Mouse (Mus musculus) left cerebral cortex, adult 2 months (tissue): ENCODE data around the gene Astn2. TPM values are rescaled to one million over a fixed set of nuclear protein-coding genes. Genes with fewer than 3 reads are reported as not detected.

ENCODE experiments used
- DNase-seq, 2 experiments: peaks; one replicate each; pipeline ENCODE4 v3.0.0; 2021 to 2022; ENCODE audit warnings: low spot score in 2 of 2, mixed read lengths in 1 of 2; ENCODE audit errors: extremely low spot score in 1 of 2
- H3K27ac ChIP-seq: fragments of 200-600 bp; 2 replicates; pipeline ENCODE4 v1.8.1; 2022
- H3K4me3 ChIP-seq: fragments of 200-600 bp; 2 replicates; pipeline ENCODE4 v1.8.1; 2022
- CTCF ChIP-seq: fragments of 200-600 bp; IDR thresholded peaks from 2 replicates; pipeline ENCODE4 v1.8.1; 2022; ENCODE audit warnings: antibody characterized with exemption, mild to moderate bottlenecking, moderate library complexity
- intact Hi-C: fragments of 180-260 bp; cut with DNase I; formaldehyde crosslinking; loops from one replicate; pipeline ENCODE4 v1.15.1; 2025
- total RNA-seq, 2 experiments: library from RNA; stranded (reverse); gene quantifications; 2 replicates each; pipeline ENCODE4 v1.2.3; 2021

Astn2 gene
- total RNA-seq, 2 experiments from 2014 or later = 38.3 to 40.3 TPM

- DNase-seq = no peak
- TF ChIP-seq CTCF = no peak
- intact Hi-C loops = no loop called here
- no peak overlapping the region for H3K4me3 ChIP-seq
- H3K27ac ChIP-seq = no peak overlapping the region
These were observed 973.6 kb downstream of the Astn2 start for GRCm38 (mm10) chr4:65430804-65431203.

GRCm38 (mm10) chr4:65427480-65427879 is 976.9 kb downstream of the Astn2 start:
- Histone ChIP-seq H3K4me3 (no peak overlapping the region), H3K27ac (no peak overlapping the region)
- no peak for TF ChIP-seq CTCF
- DNase-seq = no peak
- intact Hi-C loops = no loop called here

GRCm38 (mm10) chr4:65426437-65426836 is 978.0 kb downstream of the Astn2 start:
- Histone ChIP-seq H3K27ac (no peak overlapping the region), H3K4me3 (no peak overlapping the region)
- no peak for TF ChIP-seq CTCF
- intact Hi-C loops = no loop called here
- no peak for DNase-seq

- TF ChIP-seq CTCF = no peak
- intact Hi-C loops = no loop called here
These were observed 981.3 kb downstream of the Astn2 start for GRCm38 (mm10) chr4:65423068-65423625.

GRCm38 (mm10) chr4:65421272-65421671 is 983.1 kb downstream of the Astn2 start:
- Histone ChIP-seq H3K27ac (no peak overlapping the region), H3K4me3 (no peak overlapping the region)
- intact Hi-C loops = no loop called here
- no peak for DNase-seq
- TF ChIP-seq CTCF = no peak

More at GRCm38 (mm10) chr4:65423068-65423625, 981.3 kb downstream of the Astn2 start:
- Histone ChIP-seq H3K4me3 (no peak overlapping the region), H3K27ac (no peak overlapping the region)
- DNase-seq = no peak

GRCm38 (mm10) chr4:65420511-65420931 is 983.9 kb downstream of the Astn2 start:
- intact Hi-C loops = no loop called here
- no peak overlapping the region for H3K27ac ChIP-seq
- no peak for TF ChIP-seq CTCF
- peak in 1 of 2 experiments; percentile 9 for DNase-seq
- no peak overlapping the region for H3K4me3 ChIP-seq

- Histone ChIP-seq H3K27ac (no peak overlapping the region), H3K4me3 (no peak overlapping the region)
- DNase-seq = no peak
- TF ChIP-seq CTCF = no peak
- intact Hi-C loops = no loop called here
These were observed 988.9 kb downstream of the Astn2 start for GRCm38 (mm10) chr4:65415507-65415906.

- DNase-seq = no peak
- no peak overlapping the region for H3K27ac ChIP-seq
- no peak for TF ChIP-seq CTCF
- no peak overlapping the region for H3K4me3 ChIP-seq
- intact Hi-C loops = no loop called here
These were observed 1001.4 kb downstream of the Astn2 start for GRCm38 (mm10) chr4:65402836-65403634.

- no peak for TF ChIP-seq CTCF
- intact Hi-C loops = no loop called here
- Histone ChIP-seq H3K27ac (no peak overlapping the region), H3K4me3 (no peak overlapping the region)
- DNase-seq = no peak
These were observed 1002.1 kb downstream of the Astn2 start for GRCm38 (mm10) chr4:65402286-65402685.

- no peak for TF ChIP-seq CTCF
- no peak overlapping the region for H3K4me3 ChIP-seq
- intact Hi-C loops = no loop called here
- no peak overlapping the region for H3K27ac ChIP-seq
- DNase-seq = no peak
These were observed 1005.0 kb downstream of the Astn2 start for GRCm38 (mm10) chr4:65399457-65399856.

- TF ChIP-seq CTCF = no peak
- intact Hi-C loops = no loop called here
- DNase-seq = peak in 1 of 2 experiments; percentile 11
- Histone ChIP-seq H3K4me3 (no peak overlapping the region), H3K27ac (no peak overlapping the region)
These were observed 1007.6 kb downstream of the Astn2 start for GRCm38 (mm10) chr4:65396806-65397205.

GRCm38 (mm10) chr4:65391001-65391400 is 1013.4 kb downstream of the Astn2 start:
- TF ChIP-seq CTCF = no peak
- no peak for DNase-seq
- H3K4me3 ChIP-seq = no peak overlapping the region
- no peak overlapping the region for H3K27ac ChIP-seq
- intact Hi-C loops = no loop called here

GRCm38 (mm10) chr4:65383070-65383469 is 1021.3 kb downstream of the Astn2 start:
- intact Hi-C loops = no loop called here

More at GRCm38 (mm10) chr4:65383070-65383469, 1021.3 kb downstream of the Astn2 start:
- Histone ChIP-seq H3K27ac (no peak overlapping the region), H3K4me3 (no peak overlapping the region)
- DNase-seq = no peak
- TF ChIP-seq CTCF = no peak
